Mouse (Mus musculus) thymus, adult 2 months (tissue): ENCODE measurements around the gene Olfr1425. TPM values are rescaled to one million over a fixed set of nuclear protein-coding genes. Genes with fewer than 3 reads are reported as not detected.

Experiments
- DNase-seq: peaks from one replicate; pipeline ENCODE4 v3.0.0; 2021
- H3K27ac ChIP-seq: fragments of 200-500 bp; 2 replicates; pipeline ENCODE4 v1.5.1; 2012; ENCODE audit warnings: low read length, control low read depth; ENCODE audit not compliant: control insufficient read depth, insufficient read depth
- H3K27me3 ChIP-seq: fragments of 200-500 bp; 2 replicates; pipeline ENCODE4 v1.6.1; 2012; ENCODE audit warnings: mild to moderate bottlenecking, low read length, moderate library complexity, mixed read lengths; ENCODE audit not compliant: control insufficient read depth, insufficient read depth
- H3K36me3 ChIP-seq: fragments of 200-500 bp; 2 replicates; pipeline ENCODE4 v1.6.1; 2012; ENCODE audit warnings: mild to moderate bottlenecking, low read length, moderate library complexity; ENCODE audit not compliant: control insufficient read depth, insufficient read depth
- H3K4me1 ChIP-seq: fragments of 200-500 bp; replicated peaks from 2 replicates; pipeline ENCODE4 v1.6.1; 2012; ENCODE audit warnings: low read length; ENCODE audit not compliant: control insufficient read depth, insufficient read depth
- H3K4me3 ChIP-seq: fragments of 200-500 bp; 2 replicates; pipeline ENCODE4 v1.5.1; 2012; ENCODE audit warnings: mild to moderate bottlenecking, low read length, control low read depth, moderate library complexity; ENCODE audit not compliant: control insufficient read depth, insufficient read depth
- CTCF ChIP-seq: fragments of 200-500 bp; IDR thresholded peaks from 2 replicates; pipeline ENCODE4 v1.5.1; 2012; ENCODE audit warnings: mild to moderate bottlenecking, control low read depth, low read length, moderate library complexity, borderline replicate concordance; ENCODE audit not compliant: control insufficient read depth, poor library complexity, insufficient read depth; ENCODE audit errors: extremely low read depth
- POLR2A ChIP-seq: fragments of 200-500 bp; IDR thresholded peaks from 2 replicates; pipeline ENCODE4 v1.6.1; 2012; ENCODE audit warnings: mild to moderate bottlenecking, low read length, control low read depth, moderate library complexity; ENCODE audit not compliant: control insufficient read depth, poor library complexity, insufficient read depth; ENCODE audit errors: extremely low read depth
- WGBS: fragments of 180-500 bp; shearing (Covaris S2); methylation state at CpG from one replicate; pipeline ENCODE4 v1.1.7; 2018; 5-methylcytosine and 5-hydroxymethylcytosine counted together
- polyA plus RNA-seq: library from polyadenylated mRNA; depleted of rRNA; stranded (reverse); fragments of >200 nt; gene quantifications from 2 replicates; pipeline ENCODE4 v1.2.3, GENCODE M21; 2012; rRNA removed

Gene Olfr1425
- polyA plus RNA-seq, 1 experiment: not detected

DNA sequence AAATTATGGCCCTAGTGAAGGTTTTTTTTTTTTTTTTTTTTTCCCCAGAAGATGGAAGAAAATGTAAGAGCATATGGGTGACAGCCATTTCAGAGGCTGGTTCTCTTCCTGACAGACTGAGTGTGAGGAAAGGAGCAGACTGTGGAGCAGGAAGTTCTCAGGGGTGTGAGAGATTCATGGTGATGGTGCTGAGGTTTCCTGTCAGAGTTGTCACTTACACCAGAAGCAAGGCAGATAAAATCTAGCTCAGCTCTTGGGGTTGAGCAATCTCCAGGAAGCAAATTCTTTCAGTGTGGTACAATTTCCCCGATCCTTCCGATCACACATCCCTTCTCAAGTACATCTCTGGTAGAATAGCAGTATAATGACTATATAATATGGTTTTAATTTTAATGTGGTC, 50.9 kb downstream of the Olfr1425 start:
- no peaks in the 10 kb centered on the region for H3K36me3 ChIP-seq
- no peaks in the 10 kb centered on the region for H3K27me3 ChIP-seq
- no peak overlapping the region for H3K4me3 ChIP-seq
- TF ChIP-seq CTCF (no peak), POLR2A (no peak)
- DNase-seq: peak; percentile 4
- WGBS: 5% methylated on average over 2 of the region's 2 CpGs
- no peak overlapping the region for H3K27ac ChIP-seq
- H3K4me1 ChIP-seq: no peaks in the 10 kb centered on the region

DNA sequence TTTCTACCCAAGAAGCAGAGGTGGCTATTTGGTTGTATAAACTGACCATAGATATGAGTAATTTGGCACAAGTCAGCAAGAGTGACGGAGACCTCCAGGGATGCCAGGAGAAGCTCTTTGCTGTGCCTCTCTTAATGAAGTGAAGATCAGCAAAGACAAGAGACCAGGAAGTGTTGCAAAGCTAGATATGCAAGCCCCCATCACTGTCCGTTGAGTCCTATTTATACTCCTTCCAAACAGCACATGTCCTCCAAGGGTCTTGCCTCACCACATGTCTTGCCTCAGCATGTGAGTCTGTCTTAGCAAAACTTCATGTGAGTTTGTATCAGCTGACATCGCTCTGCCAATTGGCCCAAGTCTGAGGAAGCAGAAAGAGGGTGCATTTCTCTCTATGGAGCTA, 52.2 kb downstream of the Olfr1425 start:
- no peak overlapping the region for H3K27ac ChIP-seq
- H3K36me3 ChIP-seq: no peaks in the 10 kb centered on the region
- WGBS: 93% methylated on average over 3 of the region's 3 CpGs
- no peak for DNase-seq
- no peak for TF ChIP-seq POLR2A
- no peak for TF ChIP-seq CTCF
- no peaks in the 10 kb centered on the region for H3K4me1 ChIP-seq
- no peak overlapping the region for H3K4me3 ChIP-seq
- H3K27me3 ChIP-seq: no peaks in the 10 kb centered on the region

DNA sequence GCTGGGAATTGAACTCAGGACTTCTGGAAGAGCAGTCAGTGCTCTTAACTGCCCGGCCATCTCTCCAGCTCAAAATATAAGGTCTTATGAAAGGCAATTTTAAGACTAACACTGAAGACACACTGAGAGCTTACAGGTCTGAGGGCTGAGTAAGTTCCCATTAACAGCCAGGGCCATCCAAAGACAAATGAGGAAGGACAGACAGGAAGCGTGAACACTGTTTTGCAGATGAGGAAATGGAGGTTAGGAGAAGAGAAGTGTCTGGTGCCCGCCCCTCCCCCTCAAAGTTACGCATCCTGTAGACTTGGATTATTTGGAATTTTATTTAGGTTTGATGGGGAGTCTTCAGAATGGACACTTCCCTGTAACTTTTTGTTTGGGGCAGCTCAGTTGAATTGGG, 53.4 kb downstream of the Olfr1425 start:
- no peaks in the 10 kb centered on the region for H3K27me3 ChIP-seq
- no peaks in the 10 kb centered on the region for H3K4me1 ChIP-seq
- no peak overlapping the region for H3K4me3 ChIP-seq
- TF ChIP-seq POLR2A (no peak), CTCF (no peak)
- H3K27ac ChIP-seq: no peak overlapping the region
- 68% methylated on average over 4 of the region's 4 CpGs for WGBS
- H3K36me3 ChIP-seq: no peaks in the 10 kb centered on the region
- DNase-seq: no peak

Other genes starting within 250 kb of the Olfr1425 start
- gene Olfr1417, start 238.5 kb downstream of the Olfr1425 start, polyA plus RNA-seq: not detected in 2 replicates
- gene Olfr1418, start 216.7 kb downstream of the Olfr1425 start, polyA plus RNA-seq: not detected in 2 replicates
- 0.11 TPM in 1 of 2 replicates, not detected in the other for gene Olfr1419, start 202.6 kb downstream of the Olfr1425 start, polyA plus RNA-seq
- not detected in 2 replicates for gene Olfr1420, start 191.2 kb downstream of the Olfr1425 start, polyA plus RNA-seq
- gene Patl1, start 165.3 kb downstream of the Olfr1425 start, polyA plus RNA-seq: 28.1 and 34.4 TPM in 2 replicates
- gene Osbp, start 111.8 kb downstream of the Olfr1425 start, polyA plus RNA-seq: 23.0 and 24.5 TPM in 2 replicates
- gene Olfr1423, start 36.4 kb downstream of the Olfr1425 start, polyA plus RNA-seq: not detected in 2 replicates
- gene Olfr1424, start 15.0 kb downstream of the Olfr1425 start, polyA plus RNA-seq: not detected in 2 replicates
- gene Olfr1426, start 14.3 kb upstream of the Olfr1425 start, polyA plus RNA-seq: not detected in 2 replicates
- gene Olfr1427, start 25.6 kb upstream of the Olfr1425 start, polyA plus RNA-seq: not detected in 2 replicates
- gene Olfr1428, start 38.2 kb upstream of the Olfr1425 start, polyA plus RNA-seq: not detected in 2 replicates
- gene Olfr76, start 45.5 kb upstream of the Olfr1425 start, polyA plus RNA-seq: 0.12 TPM in 1 of 2 replicates, not detected in the other
- not detected in 2 replicates for gene Olfr1555-ps1, start 92.4 kb upstream of the Olfr1425 start, polyA plus RNA-seq
- gene Olfr1431, start 122.9 kb upstream of the Olfr1425 start, polyA plus RNA-seq: not detected in 2 replicates
- not detected in 2 replicates for gene Olfr1432, start 154.9 kb upstream of the Olfr1425 start, polyA plus RNA-seq
- not detected in 2 replicates for gene Olfr262, start 163.9 kb upstream of the Olfr1425 start, polyA plus RNA-seq
- not detected in 2 replicates for gene Olfr235, start 183.3 kb upstream of the Olfr1425 start, polyA plus RNA-seq
- gene Olfr1434, start 202.1 kb upstream of the Olfr1425 start, polyA plus RNA-seq: not detected in 2 replicates
- gene Olfr1436, start 221.4 kb upstream of the Olfr1425 start, polyA plus RNA-seq: not detected in 2 replicates
- gene Olfr1437, start 247.4 kb upstream of the Olfr1425 start, polyA plus RNA-seq: not detected in 2 replicates